Mouse (Mus musculus) neural tube, embryonic 15.5 days (tissue): ENCODE data around the gene Tmem203. TPM values are rescaled to one million over a fixed set of nuclear protein-coding genes. Genes with fewer than 3 reads are reported as not detected.

Source experiments
- ATAC-seq: fragments of 200-750 bp; cut with Nextera tagmentation; 2 replicates; pipeline ENCODE4 v1.8.0; 2017; ENCODE audit warnings: mild to moderate bottlenecking, moderate TSS enrichment, moderate library complexity; ENCODE audit not compliant: low FRiP score
- H3K27ac ChIP-seq: fragments of 300-500 bp; sonication (generic); replicated peaks from 2 replicates; pipeline ENCODE4 v1.5.1; 2015; ENCODE audit warnings: mild to moderate bottlenecking, inconsistent platforms
- H3K27me3 ChIP-seq: fragments of 300-500 bp; sonication (generic); replicated peaks from 2 replicates; pipeline ENCODE4 v1.6.1; 2015; ENCODE audit warnings: inconsistent platforms
- H3K36me3 ChIP-seq: fragments of 300-500 bp; sonication (generic); 2 replicates; pipeline ENCODE4 v1.6.1; 2015; ENCODE audit warnings: inconsistent platforms
- H3K4me1 ChIP-seq: fragments of 300-500 bp; sonication (generic); 2 replicates; pipeline ENCODE4 v1.6.1; 2015; ENCODE audit warnings: inconsistent platforms
- H3K4me2 ChIP-seq: fragments of 300-500 bp; sonication (generic); 2 replicates; pipeline ENCODE4 v1.6.1; 2015; ENCODE audit warnings: inconsistent platforms, mild to moderate bottlenecking, moderate library complexity
- H3K4me3 ChIP-seq: fragments of 300-500 bp; sonication (generic); replicated peaks from 2 replicates; pipeline ENCODE4 v1.5.1; 2015; ENCODE audit warnings: mild to moderate bottlenecking, inconsistent platforms
- H3K9ac ChIP-seq: fragments of 300-500 bp; sonication (generic); replicated peaks from 2 replicates; pipeline ENCODE4 v1.6.1; 2015; ENCODE audit warnings: mild to moderate bottlenecking, inconsistent platforms
- H3K9me3 ChIP-seq: fragments of 300-500 bp; sonication (generic); replicated peaks from 2 replicates; pipeline ENCODE4 v1.6.1; 2016; ENCODE audit warnings: inconsistent platforms
- WGBS: fragments of 180-500 bp; shearing (Covaris S2); methylation state at CpG from one replicate; pipeline ENCODE4 v1.1.7; 2015; ENCODE audit warnings: mixed read lengths; 5-methylcytosine and 5-hydroxymethylcytosine counted together
- polyA plus RNA-seq: library from polyadenylated mRNA; unstranded; fragments of >200 nt; fragmentation: Nextera tagmentation; extraction: Ambion mirVana; gene quantifications from 2 replicates; pipeline ENCODE4 v1.2.1, GENCODE M21; 2015

Gene Tmem203
- polyA plus RNA-seq, 1 experiment from 2014 or later: 17.5 TPM

DNA sequence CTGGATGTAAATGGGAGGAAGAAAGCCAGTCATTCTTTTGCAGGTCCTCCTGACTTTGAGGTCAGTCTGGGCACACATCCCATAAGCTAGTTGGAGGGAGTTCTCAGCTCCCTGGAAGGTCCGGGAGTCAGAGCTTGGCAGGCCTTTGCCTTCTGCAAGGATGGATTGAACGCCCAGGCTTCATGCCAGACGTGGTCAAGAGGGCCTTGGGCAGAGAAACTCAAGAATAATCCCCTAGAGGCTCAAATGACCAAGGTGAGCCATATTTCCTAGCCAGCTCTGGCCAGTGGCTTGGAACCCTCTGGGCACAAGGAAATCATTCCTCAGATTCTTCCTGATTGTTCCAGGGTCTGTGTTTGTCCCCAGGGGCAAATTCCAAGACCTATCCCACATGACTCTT lies 9.6 kb downstream of the Tmem203 start:
- Histone ChIP-seq H3K4me3 (peak overlapping the region; percentile 85), H3K27ac (no peak overlapping the region), H3K9me3 (no peaks in the 10 kb centered on the region), H3K9ac (peak overlapping the region; percentile 41; the same call in 1 of the 2 replicates), H3K4me2 (peak overlapping the region; percentile 100), H3K4me1 (peaks cover 61% of the 10 kb centered on the region), H3K27me3 (no peaks in the 10 kb centered on the region), H3K36me3 (peaks cover 16% of the 10 kb centered on the region)
- ATAC-seq: no peak
- 64% methylated on average over 3 of the region's 3 CpGs for WGBS

DNA sequence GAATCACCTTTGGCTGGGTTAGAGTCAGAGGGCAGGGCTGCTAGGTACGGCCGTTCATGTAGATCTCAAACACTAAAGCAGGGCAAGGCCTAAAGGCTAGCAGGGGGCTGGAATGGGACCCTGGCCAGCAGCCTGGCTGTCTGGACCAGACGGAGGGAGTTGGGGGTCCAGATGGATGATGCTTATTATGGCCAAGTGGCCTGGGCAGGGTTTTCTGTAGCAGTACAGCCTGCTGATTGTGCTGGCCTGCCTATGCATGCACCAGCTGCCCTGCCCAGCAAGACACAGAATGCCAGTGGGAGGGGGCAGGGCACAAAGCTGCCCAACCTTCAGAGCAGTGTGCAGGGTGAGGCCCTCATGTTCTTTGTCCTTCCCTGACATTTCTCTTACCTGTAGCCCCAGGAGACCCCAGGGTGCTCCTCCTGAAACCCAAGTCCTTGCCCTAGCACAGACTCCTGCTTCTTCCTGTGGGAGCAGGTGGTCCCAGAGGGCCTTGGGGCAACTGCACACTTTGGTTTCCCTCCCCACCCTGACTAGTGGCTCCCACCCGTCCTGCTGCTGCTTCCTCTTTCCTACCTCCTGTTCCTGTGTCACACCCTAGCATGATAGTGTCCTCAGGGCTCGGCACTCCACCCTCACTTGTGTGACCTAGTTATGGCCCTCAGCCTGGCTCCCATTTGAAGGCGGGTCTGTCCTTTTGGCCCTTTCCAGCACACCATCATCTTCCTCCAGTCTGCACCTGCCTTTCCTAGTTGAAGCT lies 10.8 kb downstream of the Tmem203 start:
- Histone ChIP-seq H3K4me3 (peak overlapping the region; percentile 17), H3K9ac (peak overlapping the region; percentile 41), H3K4me2 (peak overlapping the region; percentile 100), H3K9me3 (no peaks in the 10 kb centered on the region), H3K36me3 (peaks cover 21% of the 10 kb centered on the region), H3K4me1 (peaks cover 68% of the 10 kb centered on the region), H3K27ac (peak overlapping the region; percentile 67), H3K27me3 (no peaks in the 10 kb centered on the region)
- WGBS: 51% methylated on average over 6 of the region's 6 CpGs
- no peak for ATAC-seq

DNA sequence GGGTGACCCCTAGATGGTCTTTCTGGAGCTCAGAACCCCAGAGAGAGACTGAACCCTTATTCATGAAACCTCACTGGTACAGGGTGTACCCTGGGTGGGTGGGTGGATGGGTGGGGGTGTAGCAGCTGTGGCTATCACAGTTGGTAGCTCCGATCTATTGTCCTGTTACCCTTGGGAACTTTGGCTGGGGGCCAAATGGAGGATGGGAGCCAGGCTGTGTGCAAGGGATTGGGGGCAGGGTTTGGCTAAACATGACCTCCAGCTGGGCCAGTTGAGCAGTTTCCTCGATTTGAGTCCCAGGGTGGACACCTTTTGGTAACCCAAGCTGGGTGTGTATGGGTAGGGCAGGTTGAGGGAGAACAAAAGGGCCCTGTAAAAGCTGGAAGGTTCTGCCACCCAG lies 11.5 kb downstream of the Tmem203 start:
- Histone ChIP-seq H3K9ac (peak overlapping the region; percentile 41), H3K27ac (peak overlapping the region; percentile 67), H3K27me3 (no peaks in the 10 kb centered on the region), H3K4me2 (peak overlapping the region; percentile 100), H3K36me3 (peaks cover 21% of the 10 kb centered on the region), H3K4me1 (peaks cover 72% of the 10 kb centered on the region), H3K9me3 (no peaks in the 10 kb centered on the region), H3K4me3 (0 out of 2 replicates have a peak overlapping the region, but pooled peaks have one; percentile 17)
- no peak for ATAC-seq
- WGBS: 33% methylated on average over 2 of the region's 2 CpGs

DNA sequence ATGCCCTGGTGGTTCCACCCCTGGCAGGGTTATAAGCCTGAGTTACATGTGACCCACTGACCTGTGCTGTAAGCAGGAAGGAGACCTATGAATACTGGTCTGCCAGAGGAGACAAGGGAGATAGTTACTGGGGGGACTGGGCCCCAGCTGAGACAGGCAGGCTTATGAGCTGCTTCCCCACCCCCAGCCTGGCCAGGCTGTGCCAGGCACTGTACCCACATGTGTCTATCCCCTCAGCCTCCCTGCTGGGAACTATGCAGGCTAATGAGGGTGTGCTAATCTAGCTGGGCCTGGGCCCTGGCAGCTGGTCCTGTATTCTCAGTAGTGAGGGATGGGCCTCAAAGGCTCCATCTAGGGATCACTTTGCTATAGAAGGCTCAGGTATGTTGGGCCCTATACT lies 12.0 kb downstream of the Tmem203 start:
- Histone ChIP-seq H3K4me2 (peak overlapping the region; percentile 100; the same call in 1 of the 2 replicates), H3K9ac (peak overlapping the region; percentile 41; the same call in 1 of the 2 replicates), H3K27me3 (no peaks in the 10 kb centered on the region), H3K4me1 (peaks cover 69% of the 10 kb centered on the region), H3K9me3 (no peaks in the 10 kb centered on the region), H3K27ac (peak overlapping the region; percentile 67; the same call in 1 of the 2 replicates), H3K4me3 (no peak overlapping the region), H3K36me3 (peaks cover 21% of the 10 kb centered on the region)
- no peak for ATAC-seq

DNA sequence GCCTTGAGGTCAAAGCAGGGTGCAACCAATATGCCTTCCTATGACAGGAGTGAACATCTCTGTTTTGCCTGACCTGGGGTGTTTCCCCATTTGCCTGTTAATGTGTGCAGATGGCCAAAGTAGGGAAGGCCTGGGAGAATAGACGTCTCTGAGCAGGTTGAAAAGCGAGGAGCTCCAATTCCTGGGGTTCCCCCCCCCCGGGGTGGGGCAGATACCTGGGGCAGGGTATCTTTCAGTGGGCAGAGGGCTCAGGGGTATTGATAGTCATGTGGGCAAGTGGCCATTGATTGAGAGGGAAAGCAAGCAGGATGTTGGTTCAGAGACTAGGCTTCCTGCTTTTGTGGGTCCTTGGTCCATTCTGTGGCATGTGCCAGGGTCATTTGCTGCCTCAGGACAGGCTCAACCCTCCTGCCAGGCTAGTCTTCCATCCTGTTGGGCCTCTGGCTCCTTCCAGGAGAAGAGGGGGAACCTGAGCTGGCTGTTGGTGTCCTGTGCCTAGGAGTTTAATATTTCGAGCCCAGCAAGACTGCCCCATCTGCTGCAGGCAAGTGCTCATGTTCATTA lies 12.6 kb downstream of the Tmem203 start:
- no peak overlapping the region for H3K27ac ChIP-seq
- no peak overlapping the region for H3K4me3 ChIP-seq
- no peak overlapping the region for H3K9ac ChIP-seq
- H3K36me3 ChIP-seq: peaks cover 21% of the 10 kb centered on the region
- 0 out of 2 replicates have a peak overlapping the region, but pooled peaks have one; percentile 100 for H3K4me2 ChIP-seq
- H3K4me1 ChIP-seq: peaks cover 70% of the 10 kb centered on the region
- H3K9me3 ChIP-seq: no peaks in the 10 kb centered on the region
- no peak for ATAC-seq
- 71% methylated on average over 4 of the region's 4 CpGs for WGBS
- H3K27me3 ChIP-seq: no peaks in the 10 kb centered on the region

DNA sequence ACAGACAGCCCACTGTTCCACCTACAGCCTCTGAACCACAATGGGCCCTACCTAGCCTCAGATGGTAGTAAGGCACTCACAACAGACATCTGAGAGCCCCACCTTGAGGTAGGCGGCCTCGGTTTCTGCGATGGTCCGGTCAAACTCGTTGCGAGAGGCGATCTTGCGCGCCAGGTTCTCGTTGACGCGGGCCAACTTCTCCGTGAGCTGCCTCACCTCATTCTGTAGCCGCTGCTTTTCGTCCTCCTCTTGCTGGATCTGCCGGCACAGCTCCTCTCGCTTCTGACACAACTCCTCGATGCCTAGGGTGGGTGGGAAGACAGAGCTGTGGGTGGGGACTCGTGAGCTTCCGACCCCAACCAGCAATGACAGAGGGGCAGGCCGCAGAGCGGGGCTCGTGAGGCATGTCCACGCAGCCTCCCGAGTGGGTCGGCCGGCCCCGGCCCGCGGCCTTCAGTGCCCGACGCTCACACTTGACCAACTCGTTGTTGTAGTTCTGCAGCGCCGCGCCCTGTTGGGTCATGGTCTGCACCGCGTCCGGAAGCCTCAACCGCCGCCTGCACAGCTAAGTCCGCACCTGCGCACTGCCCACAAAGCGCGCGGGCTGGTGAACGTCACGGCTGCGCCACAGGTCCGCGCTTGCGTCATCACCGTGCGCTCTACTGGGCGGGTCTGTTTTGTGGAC lies 16.7 kb downstream of the Tmem203 start, which contains the start of the genes Ssna1 and Anapc2:
TSS of gene Ssna1 (minus strand) at position 612 of the 685 bp plus-strand sequence.
TSS of gene Anapc2 (plus strand) at position 652 of the 685 bp plus-strand sequence.
- peak; percentile 96 for ATAC-seq
- WGBS: under 1% methylated on average over 55 of the region's 55 CpGs
- Histone ChIP-seq H3K4me3 (peak within 1 kb of the TSS; percentile 92), H3K27ac (peak within 1 kb of the TSS; percentile 88), H3K4me1 (peaks cover 54% of the 10 kb centered on the region), H3K9ac (peak within 1 kb of the TSS; percentile 86), H3K9me3 (no peaks in the 10 kb centered on the region), H3K27me3 (no peaks in the 10 kb centered on the region), H3K4me2 (peak within 1 kb of the TSS; percentile 91), H3K36me3 (peaks cover 56% of the 10 kb centered on the region)

DNA sequence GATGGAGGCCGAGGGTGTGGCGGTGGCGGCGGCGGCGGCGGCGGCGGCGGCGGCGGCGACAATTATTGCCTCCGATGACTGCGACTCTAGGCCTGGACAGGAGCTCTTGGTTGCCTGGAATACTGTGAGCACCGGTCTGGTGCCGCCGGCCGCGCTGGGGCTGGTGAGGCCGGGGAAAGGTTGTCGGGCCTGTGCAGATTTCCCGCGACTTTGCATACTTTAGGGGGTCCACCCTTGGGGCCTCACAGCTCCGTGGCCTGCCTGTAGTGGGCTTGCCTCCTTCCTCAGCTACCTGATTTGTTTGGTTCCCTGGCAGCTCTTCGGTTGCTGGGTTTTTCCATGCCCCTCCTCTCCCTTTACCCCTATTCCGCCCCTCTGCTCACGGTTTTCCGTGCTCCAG lies 17.3 kb downstream of the Tmem203 start:
- H3K4me3 ChIP-seq: peak overlapping the region; percentile 92
- H3K4me1 ChIP-seq: peaks cover 48% of the 10 kb centered on the region
- peak overlapping the region; percentile 88 for H3K27ac ChIP-seq
- H3K27me3 ChIP-seq: no peaks in the 10 kb centered on the region
- ATAC-seq: peak; percentile 62
- no peaks in the 10 kb centered on the region for H3K9me3 ChIP-seq
- peak overlapping the region; percentile 91 for H3K4me2 ChIP-seq
- H3K36me3 ChIP-seq: peaks cover 62% of the 10 kb centered on the region
- H3K9ac ChIP-seq: peak overlapping the region; percentile 86
- under 1% methylated on average over 29 of the region's 29 CpGs for WGBS

DNA sequence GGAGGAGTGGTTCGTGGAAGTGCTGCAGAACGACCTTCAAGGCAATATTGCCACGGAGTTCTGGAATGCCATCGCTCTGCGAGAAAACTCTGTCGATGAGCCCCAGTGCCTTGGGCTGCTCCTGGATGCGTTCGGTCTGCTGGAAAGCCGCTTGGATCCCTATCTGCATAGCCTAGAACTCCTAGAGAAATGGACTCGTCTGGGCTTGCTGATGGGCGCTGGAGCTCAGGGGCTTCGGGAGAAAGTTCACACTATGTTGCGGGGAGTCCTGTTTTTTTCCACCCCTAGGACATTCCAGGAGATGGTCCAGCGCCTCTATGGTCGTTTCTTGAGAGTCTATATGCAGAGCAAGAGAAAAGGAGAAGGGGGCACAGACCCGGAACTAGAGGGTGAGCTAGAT lies 17.8 kb downstream of the Tmem203 start:
- H3K4me1 ChIP-seq: peaks cover 43% of the 10 kb centered on the region
- no peak for ATAC-seq
- H3K27me3 ChIP-seq: no peaks in the 10 kb centered on the region
- H3K36me3 ChIP-seq: peaks cover 64% of the 10 kb centered on the region
- peak overlapping the region; percentile 91 for H3K4me2 ChIP-seq
- peak overlapping the region; percentile 88; the same call in 1 of the 2 replicates for H3K27ac ChIP-seq
- 37% methylated on average over 16 of the region's 16 CpGs for WGBS
- peak overlapping the region; percentile 92 for H3K4me3 ChIP-seq
- H3K9me3 ChIP-seq: no peaks in the 10 kb centered on the region
- H3K9ac ChIP-seq: peak overlapping the region; percentile 86

DNA sequence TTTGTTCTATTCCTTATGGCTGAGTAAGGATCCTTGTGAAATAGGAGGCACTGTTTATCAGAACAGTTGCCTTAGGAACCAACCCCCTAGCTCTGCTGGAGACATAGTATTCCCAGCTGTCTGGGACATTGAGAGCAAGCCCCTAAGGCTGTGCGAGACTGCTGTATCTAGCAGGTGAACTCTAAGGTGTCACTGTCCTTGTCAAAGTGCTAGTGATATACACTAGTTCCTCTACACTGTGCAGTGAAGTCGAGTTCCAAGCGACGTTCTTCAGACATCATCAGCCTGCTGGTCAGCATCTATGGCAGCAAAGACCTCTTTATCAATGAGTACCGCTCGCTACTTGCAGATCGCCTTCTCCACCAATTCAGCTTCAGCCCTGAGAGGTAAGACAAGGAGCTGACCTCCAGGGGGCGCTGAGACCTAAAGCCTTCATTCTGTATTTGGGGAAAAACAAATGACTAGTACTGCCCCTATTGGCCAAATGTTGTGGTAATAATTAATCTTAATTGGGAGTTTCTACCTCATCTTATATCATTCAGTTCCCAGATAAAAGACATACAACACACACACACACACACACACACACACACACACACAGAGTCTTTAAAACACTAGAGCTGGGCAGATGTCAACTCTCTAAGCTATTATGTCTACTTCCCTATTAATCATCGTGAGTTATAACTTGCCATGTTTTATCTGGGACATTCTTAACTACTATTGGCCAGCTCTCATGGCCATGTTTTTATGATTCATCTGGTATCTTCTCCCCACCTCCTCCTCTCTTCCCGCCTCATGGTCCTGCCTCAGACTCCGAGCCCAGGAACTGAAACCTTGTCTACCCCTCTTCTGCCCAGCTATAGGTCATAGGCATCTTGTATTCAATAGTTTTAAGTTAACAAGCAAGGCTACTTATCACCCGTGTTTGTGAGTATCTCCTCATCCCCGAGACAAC lies 24.0 kb downstream of the Tmem203 start:
- Histone ChIP-seq H3K36me3 (peaks cover 90% of the 10 kb centered on the region), H3K4me3 (no peak overlapping the region), H3K4me2 (no peak overlapping the region), H3K27me3 (no peaks in the 10 kb centered on the region), H3K9me3 (no peaks in the 10 kb centered on the region), H3K27ac (no peak overlapping the region), H3K4me1 (peaks cover 11% of the 10 kb centered on the region), H3K9ac (no peak overlapping the region)
- 63% methylated on average over 13 of the region's 13 CpGs for WGBS
- ATAC-seq: no peak

DNA sequence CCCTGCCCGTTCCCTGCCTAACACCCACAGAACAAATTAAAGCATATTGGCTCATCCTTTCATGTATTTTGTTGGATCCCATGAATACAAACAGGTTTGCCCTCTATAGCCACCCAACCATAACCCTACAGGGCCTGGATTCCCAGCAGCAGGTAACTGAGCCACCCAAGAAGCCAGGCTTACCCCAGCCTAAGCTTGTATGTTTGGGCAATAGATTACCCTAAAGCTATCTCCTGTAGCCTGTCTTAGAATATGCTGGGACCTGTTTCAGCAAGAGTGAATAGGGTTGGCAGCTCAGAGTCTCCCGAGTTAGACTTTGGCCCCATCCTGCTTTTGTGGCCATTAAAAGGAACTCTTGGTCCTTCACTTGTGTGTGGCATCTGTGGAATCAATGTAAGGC lies 30.3 kb downstream of the Tmem203 start:
- Histone ChIP-seq H3K27me3 (peaks cover 27% of the 10 kb centered on the region), H3K9me3 (no peaks in the 10 kb centered on the region), H3K4me1 (peaks cover 34% of the 10 kb centered on the region), H3K4me3 (no peak overlapping the region), H3K9ac (no peak overlapping the region), H3K27ac (no peak overlapping the region), H3K4me2 (no peak overlapping the region), H3K36me3 (peaks cover 42% of the 10 kb centered on the region)
- WGBS: 97% methylated on average over 2 of the region's 2 CpGs
- ATAC-seq: no peak

DNA sequence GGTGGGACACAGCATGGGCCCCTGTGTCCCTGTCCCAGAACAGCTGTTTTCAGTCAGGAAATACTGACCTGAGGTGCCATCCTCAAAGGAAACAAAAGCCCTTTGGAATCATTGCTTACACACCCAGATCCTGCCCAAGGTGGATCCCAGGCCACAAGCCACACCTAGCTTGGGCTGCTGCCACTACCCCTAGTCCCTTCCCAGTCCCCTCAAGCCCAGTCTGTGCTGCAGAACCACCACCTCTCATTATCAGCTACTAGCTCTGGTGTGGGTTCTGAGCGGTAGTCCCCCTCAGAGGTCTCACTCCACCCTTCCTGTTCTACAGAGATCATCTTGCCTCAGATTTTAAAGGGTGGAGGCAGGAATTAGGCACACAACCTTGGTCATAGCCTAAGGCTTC lies 31.1 kb downstream of the Tmem203 start:
- Histone ChIP-seq H3K4me2 (no peak overlapping the region), H3K27ac (0 out of 2 replicates have a peak overlapping the region, but pooled peaks have one; percentile 4), H3K4me1 (peaks cover 41% of the 10 kb centered on the region), H3K9me3 (no peaks in the 10 kb centered on the region), H3K27me3 (peaks cover 35% of the 10 kb centered on the region), H3K36me3 (peaks cover 34% of the 10 kb centered on the region), H3K9ac (no peak overlapping the region), H3K4me3 (no peak overlapping the region)
- ATAC-seq: no peak
- WGBS: 92% methylated on average over 1 of the region's 1 CpGs
